Mouse (Mus musculus): ENCODE data around the gene Olfr1274-ps. TPM values are rescaled to one million over a fixed set of nuclear protein-coding genes. Genes with fewer than 3 reads are reported as not detected.

Gene Olfr1274-ps
- polyA plus RNA-seq, 1 experiment from 2014 or later, result not detected

GRCm38 (mm10) chr2:90443811-90444210 is 45.3 kb downstream of the Olfr1274-ps start:
- no peak overlapping the region for H3K4me2 ChIP-seq
- 84% methylated on average over 5 of the region's 5 CpGs for WGBS
- H3K9me3 ChIP-seq, result no peaks in the 10 kb centered on the region
- no peaks in the 10 kb centered on the region for H3K4me1 ChIP-seq
- H3K9ac ChIP-seq, result no peak overlapping the region
- H3K27me3 ChIP-seq (replicated peaks), result no peaks in the 10 kb centered on the region
- no peak overlapping the region for H3K4me3 ChIP-seq
- ATAC-seq (replicated peaks), result no peak
- 0 out of 2 replicates have a peak, but pooled peaks cover 5% of the 10 kb centered on the region for H3K36me3 ChIP-seq (replicated peaks)
- H3K27ac ChIP-seq, result no peak overlapping the region

GRCm38 (mm10) chr2:90448967-90449740 is 50.7 kb downstream of the Olfr1274-ps start:
- H3K9me3 ChIP-seq, result no peaks in the 10 kb centered on the region
- no peaks in the 10 kb centered on the region for H3K27me3 ChIP-seq (replicated peaks)
- no peak overlapping the region for H3K4me2 ChIP-seq
- no peak overlapping the region for H3K9ac ChIP-seq
- no peaks in the 10 kb centered on the region for H3K4me1 ChIP-seq
- no peak overlapping the region for H3K4me3 ChIP-seq
- 84% methylated on average over 15 of the region's 15 CpGs for WGBS
- peaks cover 5% of the 10 kb centered on the region; the same call in 1 of the 2 replicates for H3K36me3 ChIP-seq (replicated peaks)
- no peak for ATAC-seq (replicated peaks)
- no peak overlapping the region for H3K27ac ChIP-seq

DNA sequence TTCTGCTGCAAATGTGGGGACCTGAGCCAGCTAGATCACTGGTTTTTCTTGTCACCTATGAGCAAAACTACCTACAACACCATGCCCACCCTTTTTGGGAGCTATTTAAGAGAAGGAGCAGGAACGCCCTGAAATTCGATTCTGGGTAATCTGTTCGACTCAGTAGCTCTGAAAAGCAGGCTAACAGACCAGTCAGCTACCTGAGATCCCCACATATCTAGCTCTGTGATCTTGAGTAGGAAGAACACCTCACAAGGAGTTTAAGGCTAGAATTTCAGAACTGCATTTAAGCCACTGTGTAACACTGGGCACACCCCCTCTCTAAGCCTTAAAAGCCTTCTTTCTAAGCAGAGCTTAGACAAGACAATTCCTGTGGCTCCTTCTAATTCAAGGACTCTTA is 53.9 kb downstream of the Olfr1274-ps start:
- H3K36me3 ChIP-seq (replicated peaks), result peaks cover 13% of the 10 kb centered on the region; the same call in 1 of the 2 replicates
- no peak for ATAC-seq (replicated peaks)
- WGBS, result 82% methylated on average over 3 of the region's 3 CpGs
- no peaks in the 10 kb centered on the region for H3K9me3 ChIP-seq
- no peak overlapping the region for H3K27ac ChIP-seq
- no peak overlapping the region for H3K9ac ChIP-seq
- no peak overlapping the region for H3K4me2 ChIP-seq
- no peaks in the 10 kb centered on the region for H3K4me1 ChIP-seq
- H3K4me3 ChIP-seq, result no peak overlapping the region
- no peaks in the 10 kb centered on the region for H3K27me3 ChIP-seq (replicated peaks)

Other genes starting within 250 kb of the Olfr1274-ps start
- gene Olfr1270, start 245.6 kb upstream of the Olfr1274-ps start, polyA plus RNA-seq (2015; fragmentation: Nextera tagmentation; extraction: Ambion mirVana), result not detected in 2 replicates
- gene Olfr1506, start 174.2 kb upstream of the Olfr1274-ps start, polyA plus RNA-seq (2015; fragmentation: Nextera tagmentation; extraction: Ambion mirVana), result not detected in 2 replicates
- gene Olfr142, start 141.1 kb upstream of the Olfr1274-ps start, polyA plus RNA-seq (2015; fragmentation: Nextera tagmentation; extraction: Ambion mirVana), result not detected in 2 replicates
- not detected in 2 replicates for gene Olfr1271, start 127.7 kb upstream of the Olfr1274-ps start, polyA plus RNA-seq (2015; fragmentation: Nextera tagmentation; extraction: Ambion mirVana)
- not detected in 2 replicates for gene Olfr1272, start 105.8 kb upstream of the Olfr1274-ps start, polyA plus RNA-seq (2015; fragmentation: Nextera tagmentation; extraction: Ambion mirVana)
- not detected in 2 replicates for gene Gm13769, start 76.5 kb upstream of the Olfr1274-ps start, polyA plus RNA-seq (2015; fragmentation: Nextera tagmentation; extraction: Ambion mirVana)
- 5.9 and 6.1 TPM in 2 replicates for gene Ptprj, start 182.0 kb downstream of the Olfr1274-ps start, polyA plus RNA-seq (2015; fragmentation: Nextera tagmentation; extraction: Ambion mirVana)